Mouse (Mus musculus) bone marrow macrophage, adult 2 months (primary cell): ENCODE results near the gene Fam169b. TPM values are rescaled to one million over a fixed set of nuclear protein-coding genes. Genes with fewer than 3 reads are reported as not detected.

ENCODE experiments used
- H3K27ac ChIP-seq: 2 replicates; pipeline ENCODE4 v1.5.1; 2012; ENCODE audit warnings: low read depth, low read length; ENCODE audit not compliant: insufficient read depth
- H3K4me1 ChIP-seq: 2 replicates; pipeline ENCODE4 v1.6.1; 2012; ENCODE audit warnings: low read length; ENCODE audit not compliant: control insufficient read depth, insufficient read depth
- H3K4me3 ChIP-seq: 2 replicates; pipeline ENCODE4 v1.5.1; 2012; ENCODE audit warnings: mild to moderate bottlenecking, low read length, moderate library complexity; ENCODE audit not compliant: insufficient read depth
- CTCF ChIP-seq: IDR thresholded peaks from 2 replicates; pipeline ENCODE4 v1.5.1; 2012; ENCODE audit warnings: low read depth, mild to moderate bottlenecking, low read length, moderate library complexity
- POLR2A ChIP-seq: IDR thresholded peaks from 2 replicates; pipeline ENCODE4 v1.6.1; 2012; ENCODE audit warnings: mild to moderate bottlenecking, low read depth, low read length, borderline replicate concordance
- polyA plus RNA-seq: library from polyadenylated mRNA; stranded (reverse); fragments of >200 nt; gene quantifications from 2 replicates; pipeline ENCODE4 v1.2.4, GENCODE M21; 2012; ENCODE audit not compliant: missing spikeins, insufficient read depth, insufficient read length

Fam169b gene
- not detected in 2 replicates for polyA plus RNA-seq

DNA sequence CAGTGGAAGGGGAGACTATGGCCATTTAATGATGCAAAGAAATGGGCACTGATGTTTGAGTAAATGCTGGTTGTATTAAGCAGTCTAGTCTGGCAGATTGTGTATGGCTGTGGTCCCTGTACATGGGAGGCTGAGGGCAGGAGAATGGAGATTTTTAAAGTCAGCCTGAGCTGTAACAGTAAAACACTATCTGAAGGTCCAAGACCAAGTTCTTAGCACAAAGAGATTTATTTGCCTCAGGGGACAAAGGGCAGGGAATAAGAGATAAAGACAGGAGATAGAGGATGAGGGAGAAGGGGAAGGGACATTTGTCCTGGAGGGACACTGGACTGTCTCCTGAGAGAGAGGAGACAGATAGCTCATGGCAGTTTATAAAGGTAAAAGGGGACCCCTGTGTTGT is at the start of gene Fam169b:
TSS of gene Fam169b (plus strand) at position 325 of the 400 bp plus-strand sequence.
- H3K4me1 ChIP-seq = no peaks in the 10 kb centered on the region
- H3K27ac ChIP-seq = no peak within 1 kb of the TSS
- TF ChIP-seq CTCF (no peak), POLR2A (no peak)

DNA sequence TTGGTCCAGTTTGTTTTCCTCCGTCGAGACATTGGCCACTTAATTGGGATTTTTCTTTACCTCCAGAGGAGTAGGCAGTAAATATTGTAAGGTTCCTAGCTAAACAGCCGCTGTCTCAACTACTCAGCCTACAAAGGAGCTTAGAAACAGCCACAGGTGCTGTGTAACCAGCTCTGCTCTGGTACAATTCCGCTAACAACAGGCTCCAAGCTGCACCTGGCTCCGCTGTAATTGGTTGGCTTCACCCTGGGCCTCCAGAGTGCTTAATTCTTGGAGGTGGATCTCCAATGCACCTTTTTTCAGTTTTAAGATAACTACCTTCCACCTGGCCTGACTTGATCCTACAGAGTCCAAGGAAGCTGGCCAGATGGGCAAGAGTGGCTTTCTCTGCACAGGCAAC is 49.6 kb upstream of the Fam169b start:
- H3K4me3 ChIP-seq = no peak overlapping the region
- no peak overlapping the region for H3K27ac ChIP-seq
- H3K4me1 ChIP-seq = peaks cover 6% of the 10 kb centered on the region
- no peak for TF ChIP-seq POLR2A
- TF ChIP-seq CTCF = no peak

More for the DNA sequence above, at the start of gene Fam169b:
- no peak within 1 kb of the TSS for H3K4me3 ChIP-seq

DNA sequence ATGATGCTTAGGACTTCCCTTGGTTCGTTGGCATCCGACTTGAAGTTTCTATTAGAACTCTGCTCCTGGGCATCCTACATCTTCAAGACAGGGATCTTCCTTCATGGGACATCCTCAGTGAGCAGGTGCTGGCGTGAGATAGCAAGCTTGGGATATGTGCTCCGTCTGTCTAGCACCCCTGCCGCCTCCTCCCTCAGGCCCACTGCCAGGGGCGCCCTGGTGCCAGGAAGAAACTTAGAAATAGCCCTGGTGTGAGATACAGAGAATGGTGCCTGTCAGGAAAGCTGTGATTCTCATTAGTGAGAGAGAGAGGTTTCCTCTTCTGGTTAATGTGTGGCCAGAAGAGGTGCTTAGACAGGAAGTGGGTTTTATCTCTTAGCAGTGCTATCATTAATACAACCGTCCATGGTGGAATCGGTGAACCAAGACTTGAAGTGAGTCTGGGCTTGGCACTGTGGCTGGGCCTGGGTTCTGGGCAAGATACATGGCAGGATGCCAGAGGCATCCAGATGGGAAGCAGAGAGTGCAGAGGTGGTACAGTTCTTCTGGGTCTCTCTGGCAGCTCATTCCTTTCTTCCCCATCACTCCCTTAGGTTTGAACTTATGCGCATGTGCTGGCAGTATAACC is 48.1 kb upstream of the Fam169b start:
- H3K27ac ChIP-seq = no peak overlapping the region
- H3K4me1 ChIP-seq = peaks cover 6% of the 10 kb centered on the region
- H3K4me3 ChIP-seq = no peak overlapping the region
- TF ChIP-seq POLR2A (no peak), CTCF (no peak)

DNA sequence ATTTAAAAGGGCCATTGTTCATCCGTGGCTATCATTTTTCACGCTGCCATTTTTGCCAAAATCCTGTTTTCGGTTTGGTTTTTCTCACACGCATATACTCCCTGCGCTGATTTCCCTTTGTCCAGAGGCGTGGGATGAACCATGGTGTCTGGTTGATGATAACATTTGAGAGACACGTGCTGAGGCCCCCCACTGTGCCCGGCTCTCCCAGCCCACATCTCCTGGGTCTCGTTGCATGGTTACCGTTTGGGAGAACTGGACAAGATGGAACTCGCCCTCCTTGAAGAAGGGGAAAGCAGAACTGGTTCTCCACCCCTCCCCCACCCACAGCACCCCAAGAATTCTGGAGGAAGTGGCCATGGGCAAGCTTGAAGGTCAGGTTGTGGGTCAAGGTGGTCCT is 46.6 kb upstream of the Fam169b start:
- peaks cover 6% of the 10 kb centered on the region for H3K4me1 ChIP-seq
- no peak overlapping the region for H3K4me3 ChIP-seq
- no peak overlapping the region for H3K27ac ChIP-seq
- TF ChIP-seq CTCF (no peak), POLR2A (no peak)

DNA sequence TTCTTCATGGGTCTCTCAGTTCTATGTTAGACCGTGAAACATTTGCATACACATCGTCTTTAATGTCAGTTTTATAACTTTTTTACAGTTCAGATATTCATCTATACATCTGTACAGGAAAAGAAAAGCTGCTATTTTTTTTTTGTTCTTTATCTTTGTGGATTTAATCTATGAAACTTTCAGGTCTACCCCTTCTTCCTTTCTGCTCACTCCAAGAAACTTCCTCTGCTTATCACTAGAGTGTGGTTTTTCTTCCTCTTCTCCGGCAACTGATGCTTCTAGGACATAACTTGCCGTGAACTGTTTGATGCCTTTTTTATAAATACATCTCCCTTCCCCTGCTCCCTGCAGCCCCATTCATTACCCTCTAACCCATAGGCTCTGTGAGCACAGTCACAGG is 46.0 kb upstream of the Fam169b start:
- peaks cover 6% of the 10 kb centered on the region for H3K4me1 ChIP-seq
- TF ChIP-seq POLR2A (no peak), CTCF (no peak)
- H3K27ac ChIP-seq = no peak overlapping the region

DNA sequence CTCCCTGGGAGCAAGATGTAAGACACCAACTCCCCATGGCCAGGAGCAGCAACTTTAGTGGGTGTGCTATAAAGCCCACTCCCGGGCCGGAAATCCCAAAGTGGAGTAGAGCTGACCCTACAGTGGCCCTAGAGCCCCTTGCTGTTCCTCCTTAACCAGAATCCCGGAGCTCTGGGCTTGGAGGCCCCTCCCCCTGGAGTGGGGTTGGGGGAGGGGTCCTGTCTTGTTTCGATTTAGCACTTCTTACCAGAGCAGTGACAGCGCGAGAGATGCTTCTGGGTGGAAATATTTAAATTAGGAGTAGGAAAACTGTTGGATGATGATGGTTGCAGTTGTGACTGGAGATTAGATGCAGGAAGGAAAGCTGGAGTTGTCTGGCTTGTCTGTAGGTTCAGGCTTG is 45.1 kb upstream of the Fam169b start:
- no peak for TF ChIP-seq CTCF
- no peak for TF ChIP-seq POLR2A

More for the DNA sequence above, 46.0 kb upstream of the Fam169b start:
- no peak overlapping the region for H3K4me3 ChIP-seq

DNA sequence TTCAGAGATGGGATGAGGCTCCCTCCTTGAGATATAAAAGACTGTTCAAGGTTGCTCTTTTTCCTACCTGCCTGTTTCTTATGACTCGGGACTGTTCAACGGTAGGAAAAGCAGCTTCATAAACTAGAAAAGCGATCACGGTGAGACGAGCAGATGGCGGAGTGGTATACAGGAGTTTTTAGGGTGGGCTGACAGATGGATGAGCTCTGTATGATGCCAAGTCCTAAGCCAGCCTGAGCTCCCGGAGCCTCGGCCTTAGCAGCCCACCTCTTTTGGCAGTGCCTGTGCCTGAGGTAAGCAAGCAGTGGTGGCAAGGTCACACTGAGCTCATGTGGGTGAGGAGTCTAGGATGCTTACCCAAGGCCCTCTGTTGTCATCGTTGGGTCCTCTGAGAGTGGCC is 42.8 kb upstream of the Fam169b start:
- Histone ChIP-seq H3K4me1 (no peaks in the 10 kb centered on the region; the same call in 1 of the 2 replicates), H3K4me3 (no peak overlapping the region), H3K27ac (no peak overlapping the region)
- TF ChIP-seq CTCF (no peak), POLR2A (no peak)

More for the DNA sequence above, 45.1 kb upstream of the Fam169b start:
- Histone ChIP-seq H3K4me1 (peaks cover under 1% of the 10 kb centered on the region), H3K27ac (no peak overlapping the region), H3K4me3 (no peak overlapping the region)

DNA sequence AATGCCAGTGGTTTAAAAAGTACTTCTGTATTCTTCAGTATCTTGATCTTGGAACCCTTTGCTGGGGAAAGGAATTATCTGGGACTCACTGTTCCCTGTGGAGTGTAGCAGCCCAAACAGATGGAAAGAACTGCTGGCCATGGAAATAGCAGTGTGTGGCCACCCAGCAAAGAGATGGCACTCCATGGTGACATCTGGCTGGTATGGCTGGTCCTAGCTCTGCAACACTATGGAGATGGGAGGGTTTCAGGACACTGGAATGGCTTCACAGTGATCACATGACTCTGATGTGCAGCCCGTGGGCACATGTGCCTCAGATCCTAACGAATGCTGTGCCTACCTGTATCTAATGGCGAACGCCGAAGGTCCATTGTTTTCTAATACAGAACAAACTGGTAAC is 41.1 kb upstream of the Fam169b start:
- Histone ChIP-seq H3K4me1 (no peaks in the 10 kb centered on the region), H3K4me3 (no peak overlapping the region), H3K27ac (no peak overlapping the region)
- TF ChIP-seq CTCF = no peak

DNA sequence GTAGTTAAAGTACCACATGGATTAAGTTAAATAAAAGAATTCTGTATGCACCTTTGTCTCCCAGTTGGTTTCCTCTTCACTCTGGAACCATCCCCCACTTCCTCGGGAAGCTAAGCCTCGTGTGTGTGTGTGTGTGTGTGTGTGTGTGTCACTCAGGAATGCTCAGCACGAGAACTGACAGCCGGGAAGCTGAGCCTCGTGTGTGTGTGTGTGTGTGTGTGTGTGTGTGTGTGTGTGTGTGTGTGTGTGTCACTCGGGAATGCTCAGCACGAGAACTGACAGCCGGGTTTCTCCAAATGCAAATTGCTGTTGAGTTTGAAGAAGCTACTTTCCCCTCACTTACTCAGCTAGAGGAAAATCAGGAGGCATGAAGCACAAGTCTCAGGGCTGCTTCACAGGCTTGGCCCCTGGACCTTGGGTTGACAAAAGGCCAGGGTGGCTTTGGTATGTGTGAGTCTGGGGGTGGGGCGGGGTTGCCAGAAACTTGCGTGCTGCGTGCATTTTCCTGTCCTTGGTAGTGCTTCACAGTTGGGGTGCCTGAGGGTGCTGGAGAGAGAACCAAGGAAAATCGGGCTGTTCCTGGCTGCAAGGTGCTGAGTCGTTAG is 39.9 kb upstream of the Fam169b start:
- no peak overlapping the region for H3K4me3 ChIP-seq
- H3K27ac ChIP-seq = no peak overlapping the region
- TF ChIP-seq CTCF (no peak), POLR2A (no peak)
- H3K4me1 ChIP-seq = no peaks in the 10 kb centered on the region

DNA sequence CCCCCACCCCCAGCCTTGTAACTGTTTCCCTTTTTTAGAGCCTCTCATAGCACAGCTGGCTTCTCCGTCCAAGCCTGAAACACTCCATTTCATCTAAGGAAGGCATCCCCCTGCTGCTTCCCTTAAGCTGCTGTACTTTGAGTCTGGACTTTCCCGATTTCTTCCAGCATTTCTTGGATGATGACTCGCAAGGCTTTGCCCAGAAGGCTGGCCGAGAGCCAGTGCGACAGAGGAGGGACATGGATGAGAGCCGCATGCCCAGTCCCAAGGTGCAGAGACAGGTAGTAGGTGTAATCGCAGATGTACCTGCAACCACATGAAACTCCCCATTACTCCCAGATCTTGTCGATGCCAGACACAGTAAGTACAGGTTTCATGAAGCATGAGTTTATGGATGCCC is 36.8 kb upstream of the Fam169b start:
- H3K27ac ChIP-seq = no peak overlapping the region
- H3K4me3 ChIP-seq = no peak overlapping the region
- TF ChIP-seq CTCF (no peak), POLR2A (no peak)
- no peaks in the 10 kb centered on the region for H3K4me1 ChIP-seq
